15 mouse cellular contexts compared by ENCODE assay signal in the genomic region with DNA sequence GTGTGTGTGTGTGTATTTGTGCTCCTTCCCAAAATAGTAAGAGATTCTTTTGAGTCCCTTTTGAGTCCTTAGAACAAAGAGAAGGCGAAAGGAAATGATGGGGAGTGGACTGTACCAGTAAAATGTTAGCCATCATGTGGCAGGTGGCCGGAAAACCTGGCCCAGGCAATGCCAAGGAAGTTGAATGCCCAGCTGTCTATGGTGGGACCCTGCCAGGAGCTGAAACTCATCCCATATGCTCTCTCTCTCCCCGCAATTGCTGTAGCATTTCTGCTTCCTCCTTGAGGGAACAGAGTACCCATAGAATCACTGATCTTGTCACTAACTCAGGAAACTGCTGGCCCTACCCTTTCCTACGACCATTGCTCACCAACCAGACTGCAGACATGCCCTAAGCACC.
DNase-seq lines count a peak whose midpoint lies in the region; ATAC-seq lines count a peak whose summit lies in the region.
"Had no signal": no experiment of that assay in that cellular context is flagged by ENCODE, and none has a peak within 500 bp of the region (broad histone marks: within the 10 kb centered on the region; RNA-seq: fewer than 3 reads in every experiment).

No protein-coding gene starts in this region.

- peak; percentile 5 for DNase-seq in right cerebral cortex, postnatal 25 days
- no peak for DNase-seq in right cerebral cortex, postnatal 14 days
- DNase-seq in cerebellum, adult 9-10 months = peak; percentile 93
- DNase-seq in gastrocnemius, adult 8-10 months (ENCODE audit: low spot score in 2 of 2) = no peak
- DNase-seq in left cerebral cortex, adult 8-10 months (ENCODE audit: low spot score in 2 of 2) = no peak
- DNase-seq: adrenal gland, postnatal 10 days; thymus, postnatal 25 days had no signal

- no peaks in the 10 kb centered on the region for H3K9me3 ChIP-seq in hindbrain, embryonic 16.5 days (ENCODE audit: control insufficient read depth, low read length)
- no peaks in the 10 kb centered on the region for H3K9me3 ChIP-seq in hindbrain, embryonic 12.5 days (replicated peaks)
- H3K9me3 ChIP-seq: forebrain, embryonic 13.5 days; heart, embryonic 13.5 days; liver, embryonic 15.5 days; megakaryocyte, embryonic 14.5 days; midbrain, embryonic 15.5 days had no signal

- no peaks in the 10 kb centered on the region for H3K4me1 ChIP-seq in hindbrain, embryonic 16.5 days (ENCODE audit: control insufficient read depth, insufficient read depth, low read depth, low read length)
- no peaks in the 10 kb centered on the region for H3K4me1 ChIP-seq in hindbrain, embryonic 12.5 days
- H3K4me1 ChIP-seq: forebrain, embryonic 13.5 days; heart, embryonic 13.5 days; liver, embryonic 15.5 days; megakaryocyte, embryonic 14.5 days; midbrain, embryonic 15.5 days had no signal

- no peaks in the 10 kb centered on the region for H3K36me3 ChIP-seq in hindbrain, embryonic 16.5 days (ENCODE audit: control insufficient read depth, insufficient read depth, low read length)
- H3K36me3 ChIP-seq in hindbrain, embryonic 12.5 days = no peaks in the 10 kb centered on the region
- H3K36me3 ChIP-seq: heart, embryonic 13.5 days; liver, embryonic 15.5 days; midbrain, embryonic 15.5 days had no signal

- no peak overlapping the region for H3K4me3 ChIP-seq in hindbrain, embryonic 16.5 days (ENCODE audit: low read length)
- H3K4me3 ChIP-seq in hindbrain, embryonic 12.5 days = no peak overlapping the region
- H3K4me3 ChIP-seq: forebrain, embryonic 13.5 days; heart, embryonic 13.5 days; liver, embryonic 15.5 days; megakaryocyte, embryonic 14.5 days; midbrain, embryonic 15.5 days had no signal

- H3K4me2 ChIP-seq in hindbrain, embryonic 16.5 days (ENCODE audit: low read length) = no peak overlapping the region
- no peak overlapping the region for H3K4me2 ChIP-seq in hindbrain, embryonic 12.5 days (replicated peaks)
- H3K4me2 ChIP-seq: forebrain, embryonic 13.5 days; heart, embryonic 13.5 days; liver, embryonic 15.5 days; midbrain, embryonic 15.5 days had no signal

- no peaks in the 10 kb centered on the region for H3K27me3 ChIP-seq in hindbrain, embryonic 16.5 days (replicated peaks; ENCODE audit: control insufficient read depth, insufficient read depth, low read length)
- H3K27me3 ChIP-seq in hindbrain, embryonic 12.5 days = no peaks in the 10 kb centered on the region
- H3K27me3 ChIP-seq: forebrain, embryonic 13.5 days; liver, embryonic 15.5 days; midbrain, embryonic 15.5 days had no signal

- no peak overlapping the region for H3K9ac ChIP-seq in hindbrain, embryonic 16.5 days (ENCODE audit: low read depth, low read length)
- no peak overlapping the region for H3K9ac ChIP-seq in hindbrain, embryonic 12.5 days
- H3K9ac ChIP-seq: forebrain, embryonic 13.5 days; heart, embryonic 13.5 days; liver, embryonic 15.5 days; midbrain, embryonic 15.5 days had no signal

- 58% methylated on average over 4 of the region's 4 CpGs for WGBS in hindbrain, embryonic 16.5 days
- 82% methylated on average over 4 of the region's 4 CpGs for WGBS in hindbrain, embryonic 12.5 days

- H3K27ac ChIP-seq in hindbrain, embryonic 16.5 days (ENCODE audit: low read depth, low read length) = no peak overlapping the region
- no peak overlapping the region for H3K27ac ChIP-seq in hindbrain, embryonic 12.5 days
- H3K27ac ChIP-seq: forebrain, embryonic 13.5 days; heart, embryonic 13.5 days; liver, embryonic 15.5 days; midbrain, embryonic 15.5 days had no signal

- peak; percentile 52; the same call in 1 of the 2 replicates for ATAC-seq in hindbrain, embryonic 16.5 days
- no peak for ATAC-seq in hindbrain, embryonic 12.5 days (ENCODE audit: low FRiP score)
- ATAC-seq: forebrain, embryonic 13.5 days; lung, postnatal 0 days; midbrain, embryonic 15.5 days had no signal

Comparison
In these comparisons a context has a peak if more than half of its experiments do, and no peak if none do; other contexts are left out.
1. DNase-seq: peak in right cerebral cortex, postnatal 25 days (single experiment) and cerebellum, adult 9-10 months (single experiment); none in right cerebral cortex, postnatal 14 days (single experiment), gastrocnemius, adult 8-10 months (0 of 2) and left cerebral cortex, adult 8-10 months (0 of 2).